In the genomic region with DNA sequence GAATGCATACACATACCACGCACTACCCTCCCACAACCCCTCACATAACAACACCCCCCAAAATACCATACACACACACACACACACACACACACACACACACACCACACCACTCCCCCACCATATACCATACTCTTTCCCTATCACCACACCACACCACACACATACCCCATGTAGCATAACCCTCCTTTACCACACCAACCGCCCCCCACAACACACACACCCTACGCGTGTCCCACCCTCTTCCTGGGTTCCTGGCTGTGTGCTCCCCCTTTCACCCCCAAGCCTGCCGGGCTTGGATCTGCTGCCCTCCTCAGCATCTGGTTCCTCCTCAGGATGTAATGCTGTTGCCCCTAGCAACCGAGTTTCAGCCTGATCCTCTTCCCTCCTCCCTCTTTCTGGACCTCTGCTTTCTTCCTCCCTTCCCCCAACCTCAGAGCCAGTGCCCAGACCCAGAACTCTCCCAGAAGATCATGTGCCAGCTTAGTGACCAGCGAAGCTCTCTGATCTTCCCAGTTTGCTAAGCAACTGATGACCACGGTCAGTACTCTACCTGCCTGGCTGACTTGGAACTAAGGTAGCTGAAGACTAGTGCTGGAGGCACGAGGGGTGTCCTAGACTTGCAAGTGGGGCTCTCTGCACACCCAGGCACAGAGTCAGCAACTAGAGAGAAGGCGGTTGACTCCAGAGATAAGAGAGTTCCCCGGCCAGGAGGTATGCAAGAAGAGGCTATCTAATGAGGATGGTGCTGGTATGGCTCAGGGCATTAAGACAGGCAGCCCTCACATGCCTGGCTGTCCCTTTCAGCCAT, we compare ENCODE assay signal across 11 mouse cellular contexts.
DNase-seq lines count a peak whose midpoint lies in the region; ATAC-seq and TF ChIP-seq lines count a peak whose summit lies in the region.
"Had no signal": no experiment of that assay in that cellular context is flagged by ENCODE, and none has a peak within 500 bp of the region (broad histone marks: within the 10 kb centered on the region; RNA-seq: fewer than 3 reads in every experiment).

No protein-coding gene starts in this region.

- H3K9me3 ChIP-seq in heart, embryonic 13.5 days, result no peaks in the 10 kb centered on the region
- H3K9me3 ChIP-seq in forebrain, embryonic 13.5 days (replicated peaks), result no peaks in the 10 kb centered on the region
- no peaks in the 10 kb centered on the region for H3K9me3 ChIP-seq in intestine, postnatal 0 days (ENCODE audit: control insufficient read depth)
- H3K9me3 ChIP-seq in intestine, embryonic 16.5 days (ENCODE audit: control insufficient read depth, low read length), result no peaks in the 10 kb centered on the region
- H3K9me3 ChIP-seq: G1E; lung, embryonic 15.5 days had no signal

- no peaks in the 10 kb centered on the region for H3K36me3 ChIP-seq in heart, embryonic 13.5 days
- no peaks in the 10 kb centered on the region for H3K36me3 ChIP-seq in forebrain, embryonic 13.5 days (ENCODE audit: poor library complexity, severe bottlenecking)
- H3K36me3 ChIP-seq in intestine, postnatal 0 days (ENCODE audit: control insufficient read depth, insufficient read depth), result no peaks in the 10 kb centered on the region
- H3K36me3 ChIP-seq in intestine, embryonic 16.5 days (ENCODE audit: control insufficient read depth, insufficient read depth, low read length), result no peaks in the 10 kb centered on the region
- H3K36me3 ChIP-seq: G1E; lung, embryonic 15.5 days had no signal

- DNase-seq in heart, adult 9 months (ENCODE audit: low spot score in 2 of 2), result no peak
- peak; percentile 41 for DNase-seq in NIH3T3 (ENCODE audit: low read depth)
- no peak for DNase-seq in c-Kit-positive CD71-positive TER-119-positive erythroid progenitor cells, embryonic 14.5 days (ENCODE audit: low spot score)
- DNase-seq: cerebellum, postnatal 25 days had no signal

- no peak overlapping the region for H3K9ac ChIP-seq in heart, embryonic 13.5 days
- H3K9ac ChIP-seq in forebrain, embryonic 13.5 days, result no peak overlapping the region
- no peak overlapping the region for H3K9ac ChIP-seq in intestine, postnatal 0 days (ENCODE audit: low read depth, low read length)
- no peak overlapping the region for H3K9ac ChIP-seq in intestine, embryonic 16.5 days (ENCODE audit: low read depth, low read length)
- H3K9ac ChIP-seq: lung, embryonic 15.5 days had no signal

- WGBS in heart, embryonic 13.5 days, result 52% methylated on average over 11 of the region's 11 CpGs
- 58% methylated on average over 11 of the region's 11 CpGs for WGBS in forebrain, embryonic 13.5 days
- WGBS in intestine, postnatal 0 days, result 72% methylated on average over 11 of the region's 11 CpGs
- WGBS in intestine, embryonic 16.5 days, result 65% methylated on average over 11 of the region's 11 CpGs

- TF ChIP-seq CTCF in intestine, postnatal 0 days (IDR thresholded peaks at IDR 0.05; ENCODE audit: low read depth), result no peak

- H3K4me2 ChIP-seq in heart, embryonic 13.5 days, result no peak overlapping the region
- H3K4me2 ChIP-seq in forebrain, embryonic 13.5 days, result no peak overlapping the region
- no peak overlapping the region for H3K4me2 ChIP-seq in intestine, postnatal 0 days (replicated peaks; ENCODE audit: low read depth)
- H3K4me2 ChIP-seq in intestine, embryonic 16.5 days (ENCODE audit: low read depth, low read length), result no peak overlapping the region
- H3K4me2 ChIP-seq: lung, embryonic 15.5 days had no signal

- ATAC-seq in heart, embryonic 13.5 days (ENCODE audit: extremely low read depth, insufficient number of reproducible peaks, low FRiP score, low TSS enrichment), result no peak
- peak; percentile 34; the same call in 1 of the 2 replicates for ATAC-seq in forebrain, embryonic 13.5 days
- ATAC-seq in megakaryocyte progenitor cell, adult 5-6 weeks (replicated peaks; ENCODE audit: poor library complexity), result peak; percentile 35
- no peak for ATAC-seq in intestine, postnatal 0 days
- no peak for ATAC-seq in intestine, embryonic 16.5 days

- H3K4me3 ChIP-seq in heart, embryonic 13.5 days, result no peak overlapping the region
- H3K4me3 ChIP-seq in forebrain, embryonic 13.5 days, result no peak overlapping the region
- H3K4me3 ChIP-seq in intestine, postnatal 0 days (ENCODE audit: low read depth, low read length), result no peak overlapping the region
- no peak overlapping the region for H3K4me3 ChIP-seq in intestine, embryonic 16.5 days (ENCODE audit: low read length)
- H3K4me3 ChIP-seq: lung, embryonic 15.5 days had no signal

- peaks cover 38% of the 10 kb centered on the region for H3K4me1 ChIP-seq in heart, embryonic 13.5 days
- H3K4me1 ChIP-seq in forebrain, embryonic 13.5 days, result peaks cover 21% of the 10 kb centered on the region
- H3K4me1 ChIP-seq in intestine, postnatal 0 days (replicated peaks; ENCODE audit: control insufficient read depth, insufficient read depth, low read length), result no peaks in the 10 kb centered on the region
- peaks cover 4% of the 10 kb centered on the region for H3K4me1 ChIP-seq in intestine, embryonic 16.5 days (ENCODE audit: control insufficient read depth, insufficient read depth, low read length)

- H3K27ac ChIP-seq in heart, embryonic 13.5 days (replicated peaks), result peak overlapping the region; percentile 20; the same call in 1 of the 2 replicates
- no peak overlapping the region for H3K27ac ChIP-seq in forebrain, embryonic 13.5 days
- H3K27ac ChIP-seq in intestine, postnatal 0 days (ENCODE audit: low read depth, low read length), result no peak overlapping the region
- no peak overlapping the region for H3K27ac ChIP-seq in intestine, embryonic 16.5 days (ENCODE audit: low read length)

- H3K27me3 ChIP-seq in heart, embryonic 13.5 days (replicated peaks), result no peaks in the 10 kb centered on the region
- peaks cover 24% of the 10 kb centered on the region for H3K27me3 ChIP-seq in forebrain, embryonic 13.5 days
- no peaks in the 10 kb centered on the region for H3K27me3 ChIP-seq in intestine, postnatal 0 days (replicated peaks; ENCODE audit: control insufficient read depth, insufficient read depth, low read length)
- no peaks in the 10 kb centered on the region for H3K27me3 ChIP-seq in intestine, embryonic 16.5 days (replicated peaks; ENCODE audit: control insufficient read depth, insufficient read depth, low read length)
- H3K27me3 ChIP-seq: lung, embryonic 15.5 days had no signal

Comparison
In these comparisons a context has a peak if more than half of its experiments do, and no peak if none do; other contexts are left out.
1. ATAC-seq: peak in forebrain, embryonic 13.5 days (single experiment) and megakaryocyte progenitor cell, adult 5-6 weeks (single experiment); none in heart, embryonic 13.5 days (single experiment), intestine, postnatal 0 days (single experiment) and intestine, embryonic 16.5 days (single experiment).